Mouse (Mus musculus): Measurements from ENCODE around the gene Rnd2. TPM values are rescaled to one million over a fixed set of nuclear protein-coding genes. Genes with fewer than 3 reads are reported as not detected.

Gene Rnd2
- polyA plus RNA-seq (2014; fragmentation: Nextera tagmentation; extraction: Ambion mirVana), result 35.5 and 37.5 TPM in 2 replicates

GRCm38 (mm10) chr11:101464211-101465100 lies at the start of gene Rnd2:
TSS of gene Rnd2 (plus strand) at chr11:101464999.
- Histone ChIP-seq H3K4me3 (ENCODE audit: low read depth, low read length) (peak within 1 kb of the TSS; percentile 73), H3K9ac (ENCODE audit: low read length) (peak within 1 kb of the TSS; percentile 75), H3K36me3 (ENCODE audit: control insufficient read depth, insufficient read depth, low read length) (no peaks in the 10 kb centered on the region; the same call in 1 of the 2 replicates), H3K9me3 (ENCODE audit: control insufficient read depth, low read length) (no peaks in the 10 kb centered on the region), H3K4me1 (ENCODE audit: control insufficient read depth, insufficient read depth, low read length) (peaks cover 50% of the 10 kb centered on the region), H3K27me3 (ENCODE audit: control insufficient read depth, insufficient read depth, low read length) (peaks cover 2% of the 10 kb centered on the region; the same call in 1 of the 2 replicates), H3K4me2 (peak within 1 kb of the TSS; percentile 95), H3K27ac (ENCODE audit: low read depth, low read length) (peak within 1 kb of the TSS; percentile 69)
- WGBS, result 14% methylated on average over 12 of the region's 12 CpGs
- no peak for ATAC-seq (ENCODE audit: low FRiP score)
- DNase-seq (ENCODE audit: low spot score, missing footprints), result no peak

DNA sequence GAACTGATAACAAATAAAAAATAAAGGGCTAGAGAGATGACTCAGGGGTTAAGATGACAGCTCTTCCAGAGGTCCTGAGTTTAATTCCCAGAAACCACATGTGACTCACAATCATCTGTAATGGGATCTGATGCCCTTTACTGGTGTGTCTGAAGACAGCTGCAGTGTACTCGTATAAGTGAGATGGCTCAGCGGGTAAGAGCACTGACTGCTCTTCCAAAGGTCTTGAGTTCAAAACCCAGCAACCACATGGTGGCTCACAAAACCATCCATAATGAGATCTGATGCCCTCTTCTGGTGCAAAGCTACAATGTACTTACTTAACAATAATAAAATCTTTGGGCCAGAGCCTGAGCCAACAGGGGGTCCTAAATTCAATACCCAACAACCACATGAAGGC lies 49.5 kb upstream of the Rnd2 start:
- no peak overlapping the region for H3K27ac ChIP-seq (ENCODE audit: low read depth, low read length)
- H3K9ac ChIP-seq (ENCODE audit: low read length), result no peak overlapping the region
- peaks cover 10% of the 10 kb centered on the region for H3K36me3 ChIP-seq (ENCODE audit: control insufficient read depth, insufficient read depth, low read length)
- no peak overlapping the region for H3K4me3 ChIP-seq (ENCODE audit: low read depth, low read length)
- no peaks in the 10 kb centered on the region for H3K27me3 ChIP-seq (ENCODE audit: control insufficient read depth, insufficient read depth, low read length)
- no peaks in the 10 kb centered on the region for H3K9me3 ChIP-seq (ENCODE audit: control insufficient read depth, low read length)
- WGBS, result 85% methylated on average over 2 of the region's 2 CpGs
- DNase-seq (ENCODE audit: low spot score, missing footprints) (no peak), ATAC-seq (ENCODE audit: low FRiP score) (no peak)
- no peak overlapping the region for H3K4me2 ChIP-seq
- H3K4me1 ChIP-seq (ENCODE audit: control insufficient read depth, insufficient read depth, low read length), result peaks cover 5% of the 10 kb centered on the region

GRCm38 (mm10) chr11:101416433-101417100 lies 48.2 kb upstream of the Rnd2 start:
- Histone ChIP-seq H3K9me3 (ENCODE audit: control insufficient read depth, low read length) (no peaks in the 10 kb centered on the region), H3K36me3 (ENCODE audit: control insufficient read depth, insufficient read depth, low read length) (peaks cover 2% of the 10 kb centered on the region; the same call in 1 of the 2 replicates), H3K27me3 (ENCODE audit: control insufficient read depth, insufficient read depth, low read length) (no peaks in the 10 kb centered on the region), H3K27ac (ENCODE audit: low read depth, low read length) (peak overlapping the region; percentile 32; the same call in 1 of the 2 replicates), H3K4me2 (peak overlapping the region; percentile 85), H3K4me3 (ENCODE audit: low read depth, low read length) (peak overlapping the region; percentile 87), H3K4me1 (ENCODE audit: control insufficient read depth, insufficient read depth, low read length) (peaks cover 5% of the 10 kb centered on the region), H3K9ac (ENCODE audit: low read length) (peak overlapping the region; percentile 93)
- peak; percentile 63 for ATAC-seq (ENCODE audit: low FRiP score)
- DNase-seq (ENCODE audit: low spot score, missing footprints), result no peak
- 3% methylated on average over 11 of the region's 11 CpGs for WGBS

GRCm38 (mm10) chr11:101417101-101417855 lies 47.5 kb upstream of the Rnd2 start, which contains the start of gene Aarsd1:
TSS of gene Aarsd1 (minus strand) at chr11:101417615.
- peak; percentile 99 for DNase-seq (ENCODE audit: low spot score, missing footprints)
- H3K4me1 ChIP-seq (ENCODE audit: control insufficient read depth, insufficient read depth, low read length), result peaks cover 5% of the 10 kb centered on the region

GRCm38 (mm10) chr11:101418991-101419390 lies 45.8 kb upstream of the Rnd2 start:
- 60% methylated on average over 6 of the region's 6 CpGs for WGBS
- Histone ChIP-seq H3K4me2 (no peak overlapping the region), H3K27me3 (ENCODE audit: control insufficient read depth, insufficient read depth, low read length) (0 out of 2 replicates have a peak, but pooled peaks cover 4% of the 10 kb centered on the region), H3K4me1 (ENCODE audit: control insufficient read depth, insufficient read depth, low read length) (peaks cover 6% of the 10 kb centered on the region), H3K9ac (ENCODE audit: low read length) (no peak overlapping the region), H3K9me3 (ENCODE audit: control insufficient read depth, low read length) (no peaks in the 10 kb centered on the region), H3K4me3 (ENCODE audit: low read depth, low read length) (no peak overlapping the region), H3K27ac (ENCODE audit: low read depth, low read length) (no peak overlapping the region), H3K36me3 (ENCODE audit: control insufficient read depth, insufficient read depth, low read length) (no peaks in the 10 kb centered on the region)
- ATAC-seq (ENCODE audit: low FRiP score) (no peak), DNase-seq (ENCODE audit: low spot score, missing footprints) (no peak)

More at GRCm38 (mm10) chr11:101417101-101417855, 47.5 kb upstream of the Rnd2 start, which contains the start of gene Aarsd1:
- Histone ChIP-seq H3K4me3 (ENCODE audit: low read depth, low read length) (peak within 1 kb of the TSS; percentile 87), H3K36me3 (ENCODE audit: control insufficient read depth, insufficient read depth, low read length) (no peaks in the 10 kb centered on the region), H3K4me2 (peak within 1 kb of the TSS; percentile 85), H3K9me3 (ENCODE audit: control insufficient read depth, low read length) (no peaks in the 10 kb centered on the region), H3K9ac (ENCODE audit: low read length) (peak within 1 kb of the TSS; percentile 93), H3K27ac (ENCODE audit: low read depth, low read length) (peak within 1 kb of the TSS; percentile 32; the same call in 1 of the 2 replicates), H3K27me3 (ENCODE audit: control insufficient read depth, insufficient read depth, low read length) (no peaks in the 10 kb centered on the region)
- WGBS, result under 1% methylated on average over 45 of the region's 45 CpGs
- ATAC-seq (ENCODE audit: low FRiP score), result peak; percentile 83

DNA sequence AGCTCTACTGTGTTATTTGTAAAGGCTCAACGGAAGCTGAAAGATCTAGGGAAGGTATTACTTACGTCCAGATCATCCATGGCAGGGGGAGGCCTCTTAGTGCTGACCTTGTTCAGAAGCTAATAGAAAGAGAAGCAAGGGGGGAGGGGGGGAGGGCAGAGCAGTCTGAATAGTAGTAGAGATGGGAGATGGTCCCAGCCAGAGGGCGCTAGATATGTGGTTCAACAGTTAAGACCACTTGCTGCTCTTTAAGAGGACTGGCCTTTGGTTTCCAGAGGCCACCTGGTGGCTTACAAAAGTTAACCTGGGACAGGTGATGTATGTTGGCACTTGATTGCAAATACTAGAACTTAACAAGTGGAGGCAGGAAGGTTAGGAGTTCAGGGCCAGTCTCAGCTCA lies 45.2 kb upstream of the Rnd2 start:
- ATAC-seq (ENCODE audit: low FRiP score) (no peak), DNase-seq (ENCODE audit: low spot score, missing footprints) (no peak)
- Histone ChIP-seq H3K27ac (ENCODE audit: low read depth, low read length) (no peak overlapping the region), H3K9me3 (ENCODE audit: control insufficient read depth, low read length) (no peaks in the 10 kb centered on the region), H3K36me3 (ENCODE audit: control insufficient read depth, insufficient read depth, low read length) (no peaks in the 10 kb centered on the region), H3K4me3 (ENCODE audit: low read depth, low read length) (no peak overlapping the region), H3K4me1 (ENCODE audit: control insufficient read depth, insufficient read depth, low read length) (peaks cover 10% of the 10 kb centered on the region), H3K4me2 (no peak overlapping the region), H3K9ac (ENCODE audit: low read length) (no peak overlapping the region), H3K27me3 (ENCODE audit: control insufficient read depth, insufficient read depth, low read length) (0 out of 2 replicates have a peak, but pooled peaks cover 4% of the 10 kb centered on the region)
- WGBS, result 27% methylated on average over 3 of the region's 3 CpGs

GRCm38 (mm10) chr11:101420148-101420547 lies 44.7 kb upstream of the Rnd2 start:
- ATAC-seq (ENCODE audit: low FRiP score), result no peak
- peaks cover 10% of the 10 kb centered on the region for H3K4me1 ChIP-seq (ENCODE audit: control insufficient read depth, insufficient read depth, low read length)

DNA sequence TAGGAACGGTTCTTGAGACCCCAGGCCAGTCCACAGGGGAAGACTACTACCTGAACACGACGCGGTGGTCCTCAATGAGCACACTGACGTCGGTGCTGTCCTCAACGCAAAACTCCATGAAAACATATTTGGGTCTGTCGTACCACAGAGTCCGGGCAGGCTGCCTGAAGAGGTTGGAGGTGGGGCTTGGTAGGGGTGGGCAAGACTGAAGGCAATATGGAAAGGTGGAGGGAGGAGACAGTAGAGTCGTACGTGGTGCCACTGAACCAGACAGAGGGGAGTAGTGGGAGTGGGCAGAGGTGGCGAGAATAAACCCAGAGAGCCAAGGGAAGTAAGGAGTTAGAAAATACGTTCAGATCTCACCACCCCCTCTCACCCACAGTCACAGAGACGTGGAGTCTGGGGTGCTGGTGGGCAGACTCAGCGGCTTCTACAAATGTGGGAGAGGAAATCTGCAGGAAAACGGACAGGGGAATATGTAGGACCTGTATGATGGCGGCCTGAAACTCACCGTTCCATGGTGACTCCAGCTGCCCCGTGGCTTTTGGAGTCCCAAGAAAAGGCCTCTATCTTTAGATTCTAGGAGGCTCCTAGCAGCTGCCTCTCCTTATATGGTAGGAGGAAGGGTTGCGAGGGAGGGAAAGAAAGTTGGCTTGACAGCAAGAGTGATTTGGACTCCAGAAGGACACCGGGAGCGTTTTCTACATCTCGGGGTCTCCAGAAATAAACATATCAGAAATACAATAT lies 40.5 kb upstream of the Rnd2 start, which contains the start of gene Gm27029:
Gene Gm27029 (minus strand): TSS at position 692 of the 747 bp plus-strand sequence.
- no peak for DNase-seq (ENCODE audit: low spot score, missing footprints)
- Histone ChIP-seq H3K9me3 (ENCODE audit: control insufficient read depth, low read length) (no peaks in the 10 kb centered on the region), H3K4me2 (peak within 1 kb of the TSS; percentile 95), H3K4me1 (ENCODE audit: control insufficient read depth, insufficient read depth, low read length) (peaks cover 17% of the 10 kb centered on the region), H3K9ac (ENCODE audit: low read length) (peak within 1 kb of the TSS; percentile 81), H3K27me3 (ENCODE audit: control insufficient read depth, insufficient read depth, low read length) (0 out of 2 replicates have a peak, but pooled peaks cover 4% of the 10 kb centered on the region), H3K36me3 (ENCODE audit: control insufficient read depth, insufficient read depth, low read length) (no peaks in the 10 kb centered on the region), H3K27ac (ENCODE audit: low read depth, low read length) (peak within 1 kb of the TSS; percentile 51), H3K4me3 (ENCODE audit: low read depth, low read length) (peak within 1 kb of the TSS; percentile 95)
- 5% methylated on average over 23 of the region's 23 CpGs for WGBS
- ATAC-seq (ENCODE audit: low FRiP score), result peak; percentile 43; the same call in 1 of the 2 replicates

More at GRCm38 (mm10) chr11:101420148-101420547, 44.7 kb upstream of the Rnd2 start:
- H3K9me3 ChIP-seq (ENCODE audit: control insufficient read depth, low read length), result no peaks in the 10 kb centered on the region
- H3K27ac ChIP-seq (ENCODE audit: low read depth, low read length), result no peak overlapping the region
- no peaks in the 10 kb centered on the region for H3K36me3 ChIP-seq (ENCODE audit: control insufficient read depth, insufficient read depth, low read length)
- no peak overlapping the region for H3K4me3 ChIP-seq (ENCODE audit: low read depth, low read length)
- H3K9ac ChIP-seq (ENCODE audit: low read length), result no peak overlapping the region
- no peak for DNase-seq (ENCODE audit: low spot score, missing footprints)
- 0 out of 2 replicates have a peak, but pooled peaks cover 4% of the 10 kb centered on the region for H3K27me3 ChIP-seq (ENCODE audit: control insufficient read depth, insufficient read depth, low read length)
- WGBS, result 89% methylated on average over 5 of the region's 5 CpGs
- no peak overlapping the region for H3K4me2 ChIP-seq
